Mouse (Mus musculus) C2C12 (cell line): ENCODE measurements at regions not wholly inside any gene's neighbourhood (a gene's known extent, or its start where the extent isn't known, plus 50 kb on each side); places are given as distances from the start of the nearest gene placed in this dataset.

Experiments
- CTCF ChIP-seq: IDR thresholded peaks from one replicate; pipeline ENCODE4 v1.5.1; 2011; ENCODE audit not compliant: control insufficient read depth, insufficient read depth, insufficient read length
- FOSL1 ChIP-seq: IDR thresholded peaks from one replicate; pipeline ENCODE4 v1.8.0; 2011; ENCODE audit warnings: mild to moderate bottlenecking, low read length; ENCODE audit not compliant: poor library complexity, insufficient read depth, severe bottlenecking
- MYOD1 ChIP-seq: IDR thresholded peaks from one replicate; pipeline ENCODE4 v1.6.1; 2011; ENCODE audit warnings: low read depth; ENCODE audit not compliant: control insufficient read depth, insufficient read length
- MYOG ChIP-seq: IDR thresholded peaks from one replicate; pipeline ENCODE4 v1.6.1; 2011; ENCODE audit not compliant: control insufficient read depth, insufficient read length; ENCODE audit errors: extremely low read depth

DNA sequence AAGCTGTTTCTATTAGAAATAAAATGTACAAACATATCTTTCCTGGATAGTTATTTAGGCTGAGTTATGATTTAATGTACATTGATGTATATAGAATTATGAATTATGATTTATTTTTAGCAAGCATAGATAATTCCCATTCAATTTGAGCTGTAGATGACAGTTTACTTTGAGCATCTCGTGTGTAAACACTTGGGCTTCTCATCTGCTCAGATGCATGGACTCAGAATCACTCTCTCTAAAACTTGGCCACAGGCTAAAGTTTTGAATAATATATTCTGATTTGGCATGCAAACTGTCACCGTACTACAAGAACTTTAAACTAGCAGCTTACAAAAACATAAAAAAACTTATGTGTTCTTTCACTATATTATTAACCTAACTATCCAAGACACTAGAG lies 72.2 kb upstream of the Trim52 start:
- TF ChIP-seq CTCF (no peak), MYOG (no peak), FOSL1 (no peak), MYOD1 (no peak)
